Mouse (Mus musculus): ENCODE results near the gene Noct.

- no peak for TF ChIP-seq CTCF (IDR thresholded peaks at IDR 0.05)
- no peak for TF ChIP-seq EP300 (IDR thresholded peaks at IDR 0.05)
These were observed 19.4 kb upstream of the Noct start for GRCm38 (mm10) chr3:51204897-51205296.

Measured in lung, postnatal 0 days (tissue).